Mouse (Mus musculus): ENCODE results near the gene Hist1h2ah. TPM values are rescaled to one million over a fixed set of nuclear protein-coding genes. Genes with fewer than 3 reads are reported as not detected.
"Not testable (repeated sequence)": the region's sequence is repeated elsewhere in the genome, so short reads cannot be mapped to it uniquely, and the experiment has no call there.

Gene Hist1h2ah
- 1.9 TPM in 1 of 2 replicates, not detected in the other for polyA plus RNA-seq (2015; fragmentation: Nextera tagmentation; extraction: Ambion mirVana)

- Histone ChIP-seq H3K4me3 (peak within 1 kb of the TSS; percentile 42), H3K9ac (peak within 1 kb of the TSS; percentile 27; the same call in 1 of the 2 replicates), H3K4me1 (peaks cover 21% of the 10 kb centered on the region), H3K27ac (peak within 1 kb of the TSS; percentile 71), H3K4me2 (peak within 1 kb of the TSS; percentile 63)
- not testable (repeated sequence) for H3K9me3 ChIP-seq; H3K27me3 ChIP-seq (replicated peaks); H3K36me3 ChIP-seq (replicated peaks)
- ATAC-seq (replicated peaks): peak; percentile 99
- under 1% methylated on average over 34 of the region's 69 CpGs for WGBS
Measured at GRCm38 (mm10) chr13:22035267-22036148, at the start of gene Hist1h2ah, which contains the start of gene Hist1h2bk. TSS of gene Hist1h2ah (minus strand) at chr13:22035568. TSS of gene Hist1h2bk (plus strand) at chr13:22035870.

GRCm38 (mm10) chr13:22084140-22084539, 48.8 kb upstream of the Hist1h2ah start, which contains the start of gene Vmn1r188:
TSS of gene Vmn1r188 (plus strand) at chr13:22084440.
- 92% methylated on average over 1 of the region's 1 CpGs for WGBS
- H3K36me3 ChIP-seq (replicated peaks); H3K9ac ChIP-seq; H3K9me3 ChIP-seq; H3K4me1 ChIP-seq; H3K4me2 ChIP-seq; H3K27ac ChIP-seq; H3K27me3 ChIP-seq (replicated peaks); H3K4me3 ChIP-seq; ATAC-seq (replicated peaks): not testable (repeated sequence)

GRCm38 (mm10) chr13:22063468-22063867, 28.1 kb upstream of the Hist1h2ah start:
- H3K4me3 ChIP-seq: no peak overlapping the region
- no peaks in the 10 kb centered on the region for H3K27me3 ChIP-seq (replicated peaks)
- no peak overlapping the region for H3K9ac ChIP-seq
- H3K27ac ChIP-seq: no peak overlapping the region
- 63% methylated on average over 1 of the region's 1 CpGs for WGBS
- 0 out of 2 replicates have a peak, but pooled peaks cover 4% of the 10 kb centered on the region for H3K9me3 ChIP-seq
- H3K4me2 ChIP-seq: no peak overlapping the region
- H3K4me1 ChIP-seq: no peaks in the 10 kb centered on the region
- no peaks in the 10 kb centered on the region for H3K36me3 ChIP-seq (replicated peaks)
- no peak for ATAC-seq (replicated peaks)

GRCm38 (mm10) chr13:22061422-22061821, 26.1 kb upstream of the Hist1h2ah start:
- H3K9me3 ChIP-seq: 0 out of 2 replicates have a peak, but pooled peaks cover 2% of the 10 kb centered on the region
- no peak for ATAC-seq (replicated peaks)
- no peaks in the 10 kb centered on the region for H3K27me3 ChIP-seq (replicated peaks)
- no peak overlapping the region for H3K4me2 ChIP-seq
- H3K36me3 ChIP-seq (replicated peaks): no peaks in the 10 kb centered on the region
- no peak overlapping the region for H3K4me3 ChIP-seq
- 93% methylated on average over 1 of the region's 1 CpGs for WGBS
- H3K9ac ChIP-seq: no peak overlapping the region
- no peak overlapping the region for H3K27ac ChIP-seq
- H3K4me1 ChIP-seq: no peaks in the 10 kb centered on the region

- H3K4me2 ChIP-seq: no peak overlapping the region
- 94% methylated on average over 1 of the region's 1 CpGs for WGBS
- peaks cover 7% of the 10 kb centered on the region for H3K4me1 ChIP-seq
Measured at GRCm38 (mm10) chr13:22053754-22054153, 18.4 kb upstream of the Hist1h2ah start.

GRCm38 (mm10) chr13:22051523-22051859, 16.1 kb upstream of the Hist1h2ah start:
- WGBS: 13% methylated on average over 5 of the region's 5 CpGs
- H3K27me3 ChIP-seq (replicated peaks): no peaks in the 10 kb centered on the region
- peak overlapping the region; percentile 91 for H3K27ac ChIP-seq
- peaks cover 7% of the 10 kb centered on the region for H3K4me1 ChIP-seq
- peak; percentile 56; the same call in 1 of the 2 replicates for ATAC-seq (replicated peaks)
- H3K36me3 ChIP-seq (replicated peaks): no peaks in the 10 kb centered on the region
- peak overlapping the region; percentile 65 for H3K4me3 ChIP-seq
- H3K4me2 ChIP-seq: peak overlapping the region; percentile 70
- no peaks in the 10 kb centered on the region for H3K9me3 ChIP-seq
- H3K9ac ChIP-seq: peak overlapping the region; percentile 55

More at GRCm38 (mm10) chr13:22053754-22054153, 18.4 kb upstream of the Hist1h2ah start:
- no peak overlapping the region for H3K9ac ChIP-seq
- H3K36me3 ChIP-seq (replicated peaks): no peaks in the 10 kb centered on the region
- no peaks in the 10 kb centered on the region for H3K27me3 ChIP-seq (replicated peaks)
- H3K9me3 ChIP-seq: no peaks in the 10 kb centered on the region
- no peak for ATAC-seq (replicated peaks)
- H3K4me3 ChIP-seq: no peak overlapping the region
- no peak overlapping the region for H3K27ac ChIP-seq

- Histone ChIP-seq H3K27ac (peak overlapping the region; percentile 91), H3K9ac (peak overlapping the region; percentile 55), H3K9me3 (no peaks in the 10 kb centered on the region), H3K4me2 (peak overlapping the region; percentile 70), H3K4me1 (peaks cover 7% of the 10 kb centered on the region), H3K36me3 (replicated peaks) (no peaks in the 10 kb centered on the region), H3K27me3 (replicated peaks) (no peaks in the 10 kb centered on the region), H3K4me3 (peak overlapping the region; percentile 65)
- ATAC-seq (replicated peaks): peak; percentile 96
- WGBS: under 1% methylated on average over 52 of the region's 52 CpGs
Measured at GRCm38 (mm10) chr13:22050591-22051522, 15.5 kb upstream of the Hist1h2ah start.

GRCm38 (mm10) chr13:22049737-22050440, 14.5 kb upstream of the Hist1h2ah start:
- Histone ChIP-seq H3K27ac (peak overlapping the region; percentile 91), H3K27me3 (replicated peaks) (no peaks in the 10 kb centered on the region), H3K4me3 (peak overlapping the region; percentile 65), H3K9me3 (no peaks in the 10 kb centered on the region), H3K36me3 (replicated peaks) (no peaks in the 10 kb centered on the region), H3K9ac (peak overlapping the region; percentile 55), H3K4me1 (peaks cover 7% of the 10 kb centered on the region), H3K4me2 (peak overlapping the region; percentile 70)
- ATAC-seq (replicated peaks): peak; percentile 41
- WGBS: 2% methylated on average over 14 of the region's 14 CpGs

- H3K9me3 ChIP-seq: no peaks in the 10 kb centered on the region
- H3K4me2 ChIP-seq: no peak overlapping the region
- no peaks in the 10 kb centered on the region for H3K27me3 ChIP-seq (replicated peaks)
- H3K4me1 ChIP-seq: peaks cover 10% of the 10 kb centered on the region
- H3K9ac ChIP-seq: no peak overlapping the region
- H3K36me3 ChIP-seq (replicated peaks): no peaks in the 10 kb centered on the region
- ATAC-seq (replicated peaks): no peak
- H3K27ac ChIP-seq: no peak overlapping the region
- no peak overlapping the region for H3K4me3 ChIP-seq
- 85% methylated on average over 2 of the region's 2 CpGs for WGBS
Measured at GRCm38 (mm10) chr13:22049041-22049440, 13.7 kb upstream of the Hist1h2ah start.

- H3K4me3 ChIP-seq: no peak overlapping the region
- peaks cover 35% of the 10 kb centered on the region for H3K4me1 ChIP-seq
- no peaks in the 10 kb centered on the region for H3K27me3 ChIP-seq (replicated peaks)
- H3K9me3 ChIP-seq: no peaks in the 10 kb centered on the region
- H3K9ac ChIP-seq: no peak overlapping the region
- H3K36me3 ChIP-seq (replicated peaks): no peaks in the 10 kb centered on the region
- H3K4me2 ChIP-seq: no peak overlapping the region
- no peak for ATAC-seq (replicated peaks)
- H3K27ac ChIP-seq: no peak overlapping the region
- 69% methylated on average over 2 of the region's 2 CpGs for WGBS
Measured at GRCm38 (mm10) chr13:22045311-22045710, 9.9 kb upstream of the Hist1h2ah start.

- Histone ChIP-seq H3K9ac (no peak overlapping the region), H3K27me3 (replicated peaks) (no peaks in the 10 kb centered on the region), H3K4me1 (peaks cover 37% of the 10 kb centered on the region), H3K4me3 (no peak overlapping the region), H3K36me3 (replicated peaks) (no peaks in the 10 kb centered on the region), H3K9me3 (no peaks in the 10 kb centered on the region), H3K27ac (peak overlapping the region; percentile 85; the same call in 1 of the 2 replicates), H3K4me2 (peak overlapping the region; percentile 87; the same call in 1 of the 2 replicates)
- no peak for ATAC-seq (replicated peaks)
- WGBS: 90% methylated on average over 6 of the region's 6 CpGs
Measured at GRCm38 (mm10) chr13:22044432-22045155, 9.2 kb upstream of the Hist1h2ah start.

Measured in midbrain, embryonic 15.5 days (tissue).